Mouse (Mus musculus): Measurements from ENCODE around the gene Rasgef1b. TPM values are rescaled to one million over a fixed set of nuclear protein-coding genes. Genes with fewer than 3 reads are reported as not detected.

Rasgef1b gene
- polyA plus RNA-seq, 1 experiment from 2014 or later = 59.7 TPM

DNA sequence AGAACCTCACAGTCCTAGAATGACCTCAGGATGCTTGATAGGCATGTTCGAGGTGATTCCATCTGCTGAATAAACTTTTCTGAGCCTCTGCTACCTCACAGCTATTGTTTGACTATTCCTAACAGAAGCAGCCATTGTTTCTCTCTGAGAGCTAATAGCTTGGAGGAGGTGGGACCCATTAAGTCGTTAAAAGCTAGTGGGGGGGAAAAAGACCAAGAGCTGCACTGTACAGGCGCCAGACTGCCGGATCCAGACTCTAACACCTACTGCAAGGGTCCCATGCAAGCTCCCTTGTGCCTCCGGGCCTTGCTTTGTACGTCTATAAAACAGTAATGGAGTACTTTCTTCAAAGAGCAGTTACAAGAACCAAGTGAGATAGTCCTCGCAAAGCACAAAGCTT is 176.2 kb downstream of the Rasgef1b start:
- Histone ChIP-seq H3K4me2 (ENCODE audit: low read length) (no peak overlapping the region), H3K27me3 (ENCODE audit: control insufficient read depth, insufficient read depth, low read depth, low read length) (no peaks in the 10 kb centered on the region; the same call in 1 of the 2 replicates), H3K4me1 (ENCODE audit: control insufficient read depth, insufficient read depth, low read length) (no peaks in the 10 kb centered on the region), H3K4me3 (ENCODE audit: low read depth, low read length) (no peak overlapping the region), H3K9me3 (replicated peaks; ENCODE audit: control insufficient read depth, low read length, poor library complexity, severe bottlenecking) (no peaks in the 10 kb centered on the region), H3K27ac (ENCODE audit: low read length) (no peak overlapping the region), H3K9ac (ENCODE audit: low read depth, low read length) (no peak overlapping the region), H3K36me3 (ENCODE audit: control insufficient read depth, insufficient read depth, low read length) (no peaks in the 10 kb centered on the region)
- 56% methylated on average over 7 of the region's 7 CpGs for WGBS
- no peak for ATAC-seq

DNA sequence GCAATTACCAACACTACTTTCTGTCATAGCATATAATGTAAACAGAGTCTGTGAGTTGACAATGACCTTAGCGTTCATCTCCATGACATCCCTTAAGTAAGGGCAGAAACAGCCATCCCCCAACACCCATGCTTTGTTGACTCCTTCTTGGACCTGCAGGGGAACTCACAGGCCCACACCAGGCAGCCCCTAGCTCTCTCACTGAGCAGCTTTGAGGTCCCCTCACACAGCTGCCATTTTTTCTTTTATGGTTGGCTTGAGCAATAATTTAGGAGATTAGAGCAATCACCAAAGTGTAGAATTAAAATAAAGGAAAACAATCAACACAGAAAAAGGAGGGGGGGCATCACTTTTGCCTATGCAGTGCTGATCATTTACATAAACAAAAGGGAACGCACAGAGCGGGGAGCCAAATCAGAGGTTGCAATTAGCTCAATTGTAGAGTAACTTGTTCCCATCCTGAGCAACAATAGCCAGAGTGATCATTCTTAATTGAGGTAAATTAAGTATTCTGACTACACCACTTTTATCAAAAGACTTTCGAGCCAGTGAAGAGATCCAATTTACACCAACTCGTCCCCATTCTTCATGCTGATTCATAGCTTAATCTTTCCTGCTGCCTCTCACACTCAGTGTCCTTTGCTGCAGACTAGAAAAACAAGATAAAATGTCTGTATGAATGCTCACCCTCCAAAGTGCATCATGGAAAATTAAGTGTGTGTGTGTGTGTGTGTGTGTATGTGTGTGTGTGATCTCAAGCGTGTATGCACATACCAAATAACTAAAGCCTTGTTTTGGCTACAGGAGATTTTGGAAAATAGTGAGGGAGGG is 184.0 kb downstream of the Rasgef1b start:
- Histone ChIP-seq H3K27me3 (ENCODE audit: control insufficient read depth, insufficient read depth, low read depth, low read length) (no peaks in the 10 kb centered on the region), H3K4me2 (ENCODE audit: low read length) (no peak overlapping the region), H3K9ac (ENCODE audit: low read depth, low read length) (no peak overlapping the region), H3K36me3 (ENCODE audit: control insufficient read depth, insufficient read depth, low read length) (no peaks in the 10 kb centered on the region), H3K27ac (ENCODE audit: low read length) (no peak overlapping the region), H3K9me3 (replicated peaks; ENCODE audit: control insufficient read depth, low read length, poor library complexity, severe bottlenecking) (no peaks in the 10 kb centered on the region), H3K4me1 (ENCODE audit: control insufficient read depth, insufficient read depth, low read length) (peaks cover 21% of the 10 kb centered on the region), H3K4me3 (ENCODE audit: low read depth, low read length) (no peak overlapping the region)
- WGBS = 43% methylated on average over 6 of the region's 6 CpGs
- no peak for ATAC-seq

DNA sequence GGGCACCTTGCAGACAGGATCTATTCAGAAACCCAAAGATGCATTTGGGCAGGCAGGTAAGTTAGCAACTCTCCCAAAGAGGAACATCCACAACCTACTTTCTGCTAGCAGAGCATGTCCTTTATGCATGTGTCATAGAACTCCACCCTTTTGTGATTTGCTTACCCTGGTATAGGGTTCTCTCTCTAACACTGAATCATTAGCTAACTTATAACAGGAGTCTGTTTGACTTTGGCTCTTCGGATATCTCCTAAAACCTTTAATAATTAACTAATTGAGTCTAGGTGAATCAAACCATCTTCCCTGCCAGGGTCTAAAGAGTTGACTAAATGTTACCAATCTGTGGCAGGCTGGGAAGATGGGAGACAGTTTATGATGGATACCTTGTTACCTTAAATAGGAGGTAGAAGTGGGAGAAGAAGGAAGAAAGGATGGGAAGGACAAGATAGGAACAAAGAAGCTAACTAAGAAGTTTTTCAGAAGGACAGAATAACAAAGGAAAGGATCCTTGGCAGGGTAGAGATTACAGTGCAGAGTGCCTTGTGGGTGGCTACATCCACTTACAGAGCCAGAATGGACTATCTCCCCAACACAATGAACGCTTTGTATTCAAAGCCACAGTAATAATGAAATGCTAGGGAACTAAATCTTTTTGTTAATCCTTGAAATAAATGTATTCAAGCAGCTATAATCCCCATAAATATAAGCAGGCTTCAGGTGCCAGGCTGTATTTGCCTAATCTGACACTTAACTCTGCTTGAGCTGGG is 186.7 kb downstream of the Rasgef1b start:
- no peak for ATAC-seq
- Histone ChIP-seq H3K27ac (ENCODE audit: low read length) (no peak overlapping the region), H3K27me3 (ENCODE audit: control insufficient read depth, insufficient read depth, low read depth, low read length) (no peaks in the 10 kb centered on the region), H3K9ac (ENCODE audit: low read depth, low read length) (no peak overlapping the region), H3K4me1 (ENCODE audit: control insufficient read depth, insufficient read depth, low read length) (peaks cover 21% of the 10 kb centered on the region), H3K4me2 (ENCODE audit: low read length) (no peak overlapping the region), H3K36me3 (ENCODE audit: control insufficient read depth, insufficient read depth, low read length) (no peaks in the 10 kb centered on the region), H3K4me3 (ENCODE audit: low read depth, low read length) (no peak overlapping the region), H3K9me3 (replicated peaks; ENCODE audit: control insufficient read depth, low read length, poor library complexity, severe bottlenecking) (no peaks in the 10 kb centered on the region)
- 53% methylated on average over 2 of the region's 2 CpGs for WGBS

DNA sequence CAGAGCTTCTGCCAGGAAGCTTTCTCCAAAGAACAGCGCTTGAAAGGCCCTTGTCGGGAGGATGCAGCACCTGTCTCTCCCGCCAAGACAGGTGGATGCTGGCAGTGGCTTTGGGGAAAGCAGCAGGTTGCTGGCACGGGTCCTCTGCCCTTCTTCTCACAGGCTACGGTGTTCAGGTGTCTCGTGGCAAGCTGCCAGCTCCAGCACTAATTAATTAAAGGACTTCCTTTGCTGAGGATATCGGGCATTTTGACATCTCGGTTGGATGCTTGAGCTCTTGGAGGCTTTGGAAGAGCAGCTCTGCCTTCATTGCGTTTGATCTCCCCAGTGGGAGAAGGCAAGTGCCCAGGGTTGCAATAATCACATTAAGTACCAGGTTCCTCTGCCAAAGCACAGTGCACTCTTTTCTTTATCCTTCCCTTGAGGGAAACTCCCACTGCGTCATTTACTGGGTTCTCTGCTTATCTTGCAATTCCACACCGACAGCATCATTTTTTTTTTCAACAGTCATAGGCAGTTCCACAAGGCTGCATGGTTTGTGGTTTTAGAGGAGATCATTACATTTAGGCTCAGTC is 187.5 kb downstream of the Rasgef1b start:
- WGBS = 19% methylated on average over 11 of the region's 11 CpGs

DNA sequence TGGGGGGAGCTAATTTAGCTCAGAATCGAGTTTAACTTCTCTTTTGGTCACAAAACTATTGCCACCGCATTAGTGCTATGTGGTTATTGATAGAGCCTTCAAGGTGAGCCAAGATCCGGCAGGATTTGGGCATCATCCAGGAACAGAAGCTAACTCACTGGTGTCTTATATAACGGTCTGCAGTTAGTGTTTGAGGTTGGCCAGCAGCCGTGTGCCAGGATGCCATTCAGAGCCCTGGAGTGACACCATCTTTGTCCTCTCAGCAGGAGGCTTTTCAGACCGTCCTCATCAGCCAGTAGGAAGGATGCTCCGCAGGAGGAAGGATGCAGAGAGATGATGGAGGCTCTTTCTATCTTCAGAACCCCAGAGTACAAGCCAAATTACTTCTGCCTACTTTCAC is 195.4 kb downstream of the Rasgef1b start:
- Histone ChIP-seq H3K4me1 (ENCODE audit: control insufficient read depth, insufficient read depth, low read length) (no peaks in the 10 kb centered on the region), H3K4me2 (ENCODE audit: low read length) (no peak overlapping the region), H3K27ac (ENCODE audit: low read length) (no peak overlapping the region), H3K27me3 (ENCODE audit: control insufficient read depth, insufficient read depth, low read depth, low read length) (no peaks in the 10 kb centered on the region), H3K36me3 (ENCODE audit: control insufficient read depth, insufficient read depth, low read length) (no peaks in the 10 kb centered on the region), H3K4me3 (ENCODE audit: low read depth, low read length) (no peak overlapping the region), H3K9me3 (replicated peaks; ENCODE audit: control insufficient read depth, low read length, poor library complexity, severe bottlenecking) (no peaks in the 10 kb centered on the region), H3K9ac (ENCODE audit: low read depth, low read length) (no peak overlapping the region)
- 68% methylated on average over 7 of the region's 7 CpGs for WGBS
- ATAC-seq = no peak

More for the DNA sequence above, 187.5 kb downstream of the Rasgef1b start:
- H3K4me3 ChIP-seq (ENCODE audit: low read depth, low read length) = no peak overlapping the region
- no peaks in the 10 kb centered on the region for H3K9me3 ChIP-seq (replicated peaks; ENCODE audit: control insufficient read depth, low read length, poor library complexity, severe bottlenecking)
- H3K27ac ChIP-seq (ENCODE audit: low read length) = peak overlapping the region; percentile 39; the same call in 1 of the 2 replicates
- no peak overlapping the region; the same call in 1 of the 2 replicates for H3K9ac ChIP-seq (ENCODE audit: low read depth, low read length)
- H3K27me3 ChIP-seq (ENCODE audit: control insufficient read depth, insufficient read depth, low read depth, low read length) = no peaks in the 10 kb centered on the region
- peaks cover 21% of the 10 kb centered on the region for H3K4me1 ChIP-seq (ENCODE audit: control insufficient read depth, insufficient read depth, low read length)
- no peaks in the 10 kb centered on the region for H3K36me3 ChIP-seq (ENCODE audit: control insufficient read depth, insufficient read depth, low read length)
- peak; percentile 33; the same call in 1 of the 2 replicates for ATAC-seq
- no peak overlapping the region for H3K4me2 ChIP-seq (ENCODE audit: low read length)

DNA sequence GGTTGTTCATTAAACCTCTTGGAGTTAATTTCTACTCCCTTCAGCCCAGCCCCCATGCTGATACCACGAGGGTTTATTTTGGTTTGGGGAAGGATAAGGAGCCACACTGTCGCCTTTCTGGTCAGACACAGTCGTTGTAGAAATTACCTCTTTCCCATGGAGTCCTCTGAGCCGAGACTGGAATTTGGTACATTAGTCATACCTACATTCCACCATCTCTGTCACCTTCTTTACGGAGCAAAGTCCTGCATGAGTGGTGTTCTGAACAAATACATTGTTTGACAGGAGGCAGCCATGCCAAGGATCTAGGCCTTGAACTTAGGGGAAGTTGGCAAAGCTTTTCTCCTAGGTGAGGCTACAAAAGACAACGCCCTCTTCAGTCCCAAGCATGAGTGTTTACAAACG is 202.1 kb downstream of the Rasgef1b start:
- 87% methylated on average over 7 of the region's 7 CpGs for WGBS
- no peaks in the 10 kb centered on the region for H3K9me3 ChIP-seq (replicated peaks; ENCODE audit: control insufficient read depth, low read length, poor library complexity, severe bottlenecking)
- no peak overlapping the region for H3K4me3 ChIP-seq (ENCODE audit: low read depth, low read length)

DNA sequence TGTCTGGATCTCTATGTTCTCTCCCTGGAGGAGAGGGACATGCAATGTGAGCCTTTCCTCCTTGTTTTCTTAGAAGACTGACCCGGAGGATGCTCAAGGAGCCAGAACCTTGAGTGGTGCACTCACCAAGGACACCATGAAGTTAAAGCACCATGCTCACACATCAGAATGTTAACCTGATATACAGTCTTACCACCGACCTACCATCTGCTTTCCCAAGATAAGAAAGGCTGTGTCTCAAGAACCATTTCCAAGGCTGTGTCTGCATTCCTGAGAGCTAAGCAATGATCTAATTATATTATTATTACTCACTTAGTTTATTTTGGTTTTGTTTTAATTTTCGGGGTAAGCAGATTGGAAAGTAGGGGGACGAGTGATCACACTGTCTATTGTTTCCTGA is 203.2 kb downstream of the Rasgef1b start:
- H3K9me3 ChIP-seq (replicated peaks; ENCODE audit: control insufficient read depth, low read length, poor library complexity, severe bottlenecking) = no peaks in the 10 kb centered on the region
- H3K4me2 ChIP-seq (ENCODE audit: low read length) = no peak overlapping the region
- H3K27me3 ChIP-seq (ENCODE audit: control insufficient read depth, insufficient read depth, low read depth, low read length) = no peaks in the 10 kb centered on the region
- H3K9ac ChIP-seq (ENCODE audit: low read depth, low read length) = no peak overlapping the region
- H3K4me3 ChIP-seq (ENCODE audit: low read depth, low read length) = no peak overlapping the region
- no peak overlapping the region for H3K27ac ChIP-seq (ENCODE audit: low read length)
- no peak for ATAC-seq
- H3K4me1 ChIP-seq (ENCODE audit: control insufficient read depth, insufficient read depth, low read length) = peaks cover 11% of the 10 kb centered on the region; the same call in 1 of the 2 replicates
- 85% methylated on average over 4 of the region's 4 CpGs for WGBS
- H3K36me3 ChIP-seq (ENCODE audit: control insufficient read depth, insufficient read depth, low read length) = no peaks in the 10 kb centered on the region

More for the DNA sequence above, 202.1 kb downstream of the Rasgef1b start:
- H3K36me3 ChIP-seq (ENCODE audit: control insufficient read depth, insufficient read depth, low read length) = no peaks in the 10 kb centered on the region
- H3K27me3 ChIP-seq (ENCODE audit: control insufficient read depth, insufficient read depth, low read depth, low read length) = no peaks in the 10 kb centered on the region
- no peak overlapping the region for H3K27ac ChIP-seq (ENCODE audit: low read length)
- H3K4me2 ChIP-seq (ENCODE audit: low read length) = no peak overlapping the region
- H3K4me1 ChIP-seq (ENCODE audit: control insufficient read depth, insufficient read depth, low read length) = peaks cover 7% of the 10 kb centered on the region; the same call in 1 of the 2 replicates
- no peak overlapping the region for H3K9ac ChIP-seq (ENCODE audit: low read depth, low read length)
- no peak for ATAC-seq

DNA sequence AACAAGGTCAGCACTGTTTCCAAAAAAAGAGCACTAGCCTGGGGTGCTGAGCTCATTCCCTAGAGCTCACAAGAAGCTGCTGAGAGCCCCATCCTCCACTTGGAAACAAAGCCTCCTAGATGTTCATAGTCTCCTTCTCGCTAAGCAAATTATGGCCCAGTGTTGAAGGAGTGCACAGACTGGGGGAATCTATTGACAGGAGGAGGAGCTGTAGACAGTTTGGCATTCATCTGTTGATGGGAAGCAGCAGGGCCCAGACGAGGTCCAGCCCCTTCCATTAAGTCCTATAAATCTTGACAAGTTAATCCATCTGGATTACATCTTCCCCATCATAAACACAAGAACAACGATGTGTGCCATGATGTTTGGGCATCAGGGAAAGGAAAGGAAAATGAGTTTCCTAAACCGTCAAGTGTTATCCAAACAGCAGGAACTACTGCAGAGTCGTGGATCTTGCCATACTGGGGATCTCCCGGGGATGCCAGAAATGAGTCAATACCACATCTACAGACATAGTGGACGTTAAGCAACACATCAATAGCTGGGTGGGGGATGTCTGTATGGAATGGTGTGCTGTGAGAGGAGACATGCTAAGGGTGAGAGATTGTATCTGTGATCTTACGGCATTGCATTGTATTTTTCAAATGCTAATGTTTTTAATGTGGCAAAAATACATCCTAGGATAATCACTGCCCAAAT is 206.1 kb downstream of the Rasgef1b start:
- Histone ChIP-seq H3K9ac (ENCODE audit: low read depth, low read length) (no peak overlapping the region), H3K9me3 (replicated peaks; ENCODE audit: control insufficient read depth, low read length, poor library complexity, severe bottlenecking) (no peaks in the 10 kb centered on the region), H3K4me1 (ENCODE audit: control insufficient read depth, insufficient read depth, low read length) (peaks cover 11% of the 10 kb centered on the region; the same call in 1 of the 2 replicates), H3K36me3 (ENCODE audit: control insufficient read depth, insufficient read depth, low read length) (no peaks in the 10 kb centered on the region), H3K4me2 (ENCODE audit: low read length) (no peak overlapping the region), H3K4me3 (ENCODE audit: low read depth, low read length) (no peak overlapping the region), H3K27ac (ENCODE audit: low read length) (no peak overlapping the region), H3K27me3 (ENCODE audit: control insufficient read depth, insufficient read depth, low read depth, low read length) (no peaks in the 10 kb centered on the region)
- ATAC-seq = no peak
- 36% methylated on average over 8 of the region's 8 CpGs for WGBS

All from midbrain, embryonic 16.5 days (tissue).